Mouse (Mus musculus): ENCODE measurements around the gene Junb.

Gene Junb

GRCm38 (mm10) chr8:84978248-84978940 is at the start of gene Junb:
Gene Junb (minus strand): TSS chr8:84978718.
- peak; percentile 86 for DNase-seq (ENCODE audit: low spot score)

GRCm38 (mm10) chr8:85027922-85028321 is 49.4 kb upstream of the Junb start:
- no peak for DNase-seq (ENCODE audit: low spot score)

DNA sequence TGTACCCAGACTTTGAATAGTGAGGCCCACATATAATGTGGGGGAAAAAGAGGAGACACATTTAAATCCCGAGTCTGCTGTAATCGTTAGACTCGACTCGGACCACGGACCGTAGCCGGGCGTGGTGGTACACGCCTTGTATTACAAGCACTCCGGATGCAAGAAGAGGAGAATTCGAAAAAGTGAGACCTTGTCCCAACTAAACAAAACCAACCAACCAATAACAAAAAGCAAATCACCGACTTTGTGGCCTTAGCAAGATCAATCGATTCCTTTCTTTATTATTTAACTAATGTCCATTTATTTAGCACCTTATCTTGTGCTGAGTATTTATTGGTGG is 49.0 kb upstream of the Junb start:
- DNase-seq (ENCODE audit: low spot score): peak; percentile 32

DNA sequence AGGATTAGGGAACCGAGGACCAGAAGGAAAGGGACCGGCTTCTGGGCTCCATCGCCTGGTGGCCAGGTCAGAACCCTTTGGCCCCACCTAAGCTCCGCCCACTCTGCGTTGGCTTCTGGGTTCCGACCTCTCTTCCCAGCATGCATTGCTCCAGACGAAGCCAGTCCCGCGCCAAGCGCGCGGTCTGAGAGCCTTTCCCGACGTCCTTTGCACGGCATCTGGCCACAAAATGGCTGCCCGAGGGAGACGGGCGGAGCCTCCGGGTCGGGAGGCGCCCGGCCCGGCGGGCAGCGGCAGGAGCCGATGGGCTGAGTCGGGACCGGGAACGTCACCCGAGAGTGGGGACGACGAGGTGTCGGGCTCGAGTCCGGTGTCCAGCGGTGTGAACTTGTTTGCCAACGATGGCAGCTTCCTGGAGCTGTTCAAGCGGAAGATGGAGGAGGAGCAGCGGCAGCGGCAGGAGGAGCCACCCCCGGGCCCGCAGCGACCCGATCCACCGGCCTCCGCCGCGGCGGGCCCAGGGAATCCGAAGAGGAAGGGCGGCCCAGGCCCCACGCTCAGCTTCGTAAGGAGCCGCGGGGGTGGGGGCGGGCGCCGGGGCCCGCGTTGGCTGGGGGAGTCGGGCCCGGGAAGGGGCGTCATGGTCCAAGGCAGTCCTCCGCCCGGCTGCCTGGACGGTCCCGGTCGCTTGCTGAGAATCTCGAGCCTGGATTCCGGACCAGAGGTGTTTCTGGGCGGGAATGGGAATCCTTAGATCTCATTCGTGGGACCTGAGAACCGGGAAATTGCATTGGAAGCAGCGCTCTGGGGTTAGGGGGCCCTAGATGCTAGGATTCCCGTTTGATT is 48.4 kb upstream of the Junb start, which contains the start of gene Trir:
Trir (plus strand) TSS at position 154 of the 846 bp plus-strand sequence.
- DNase-seq (ENCODE audit: low spot score): peak; percentile 99

GRCm38 (mm10) chr8:85025098-85025932 is 46.8 kb upstream of the Junb start, which contains the start of gene Asna1:
Gene Asna1 (minus strand): TSS chr8:85025281.
- peak; percentile 95 for DNase-seq (ENCODE audit: low spot score)

- DNase-seq (ENCODE audit: low spot score): no peak
These were observed 45.3 kb upstream of the Junb start for GRCm38 (mm10) chr8:85023846-85024245.

- no peak for DNase-seq (ENCODE audit: low spot score)
These were observed 43.1 kb upstream of the Junb start for GRCm38 (mm10) chr8:85021514-85022055.

- DNase-seq (ENCODE audit: low spot score): no peak
These were observed 38.7 kb upstream of the Junb start for GRCm38 (mm10) chr8:85017209-85017608.

- no peak for DNase-seq (ENCODE audit: low spot score)
These were observed 38.2 kb upstream of the Junb start for GRCm38 (mm10) chr8:85016724-85017123.

- no peak for DNase-seq (ENCODE audit: low spot score)
These were observed 35.9 kb upstream of the Junb start, which contains the start of gene Best2 for GRCm38 (mm10) chr8:85014431-85014830. Gene Best2 (minus strand): TSS chr8:85014531.

DNA sequence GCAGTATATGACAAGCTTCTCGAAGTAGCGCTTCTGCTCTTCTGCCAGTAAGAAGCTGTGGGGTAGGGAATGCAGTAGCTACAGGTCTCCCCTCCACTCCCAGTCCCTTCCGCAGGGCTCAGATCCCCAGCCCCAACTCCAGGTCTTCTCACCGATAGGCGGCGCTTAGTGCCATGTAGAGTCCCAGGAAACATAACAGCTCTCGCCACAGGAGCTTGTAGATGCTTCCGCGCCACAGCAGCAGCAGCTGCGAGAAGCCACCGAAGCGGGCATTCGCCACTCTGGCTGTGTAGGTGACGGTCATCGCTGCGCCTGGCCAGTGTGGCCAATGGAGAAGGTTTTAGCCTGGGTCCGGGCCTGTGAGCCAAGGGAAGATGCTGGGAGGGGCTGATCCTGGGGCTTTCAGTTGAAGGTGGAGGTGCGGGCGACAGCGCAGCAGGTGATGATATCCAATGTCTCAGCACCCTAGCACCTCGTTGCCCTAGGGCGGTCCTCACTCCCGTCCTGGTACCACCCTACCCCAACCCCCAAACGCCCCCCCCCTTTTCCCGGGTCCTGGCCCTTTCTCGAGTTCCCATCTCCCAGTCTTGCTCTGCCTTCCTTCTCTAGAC is 34.8 kb upstream of the Junb start:
- DNase-seq (ENCODE audit: low spot score): peak; percentile 89

GRCm38 (mm10) chr8:85011242-85011641 is 32.7 kb upstream of the Junb start:
- DNase-seq (ENCODE audit: low spot score): no peak

GRCm38 (mm10) chr8:85007686-85008085 is 29.2 kb upstream of the Junb start:
- DNase-seq (ENCODE audit: low spot score): peak; percentile 39

DNA sequence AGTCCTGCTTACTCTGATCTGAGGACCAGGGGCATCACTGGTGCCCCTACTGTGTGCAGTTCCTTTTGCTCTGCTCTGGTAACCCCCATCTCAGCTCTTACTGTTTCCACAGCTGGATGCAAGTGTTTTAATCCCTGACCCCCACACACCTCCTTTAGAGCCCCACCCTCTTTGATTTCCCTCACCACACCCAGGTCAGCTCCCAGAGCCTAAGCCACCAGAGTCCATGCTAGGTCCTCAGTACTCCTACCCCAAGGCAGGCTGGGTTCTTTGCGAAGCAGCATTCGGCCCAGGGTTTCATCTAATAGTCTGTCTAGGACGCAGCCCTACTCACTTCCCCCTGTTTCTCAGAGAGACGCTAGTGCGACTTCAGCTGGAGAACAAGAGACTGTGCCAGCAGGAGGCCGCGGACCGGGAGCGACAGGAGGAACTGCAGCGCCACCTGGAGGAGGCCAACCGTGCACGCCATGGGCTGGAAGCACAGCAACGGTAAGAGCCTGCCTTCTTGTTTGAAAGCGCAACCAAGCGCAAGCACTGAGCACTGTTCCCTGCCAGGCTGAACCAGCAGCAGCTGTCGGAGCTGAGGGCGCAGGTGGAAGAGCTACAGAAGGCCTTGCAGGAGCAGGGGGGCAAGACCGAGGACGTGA is 19.3 kb upstream of the Junb start:
- peak; percentile 94 for DNase-seq (ENCODE audit: low spot score)

DNA sequence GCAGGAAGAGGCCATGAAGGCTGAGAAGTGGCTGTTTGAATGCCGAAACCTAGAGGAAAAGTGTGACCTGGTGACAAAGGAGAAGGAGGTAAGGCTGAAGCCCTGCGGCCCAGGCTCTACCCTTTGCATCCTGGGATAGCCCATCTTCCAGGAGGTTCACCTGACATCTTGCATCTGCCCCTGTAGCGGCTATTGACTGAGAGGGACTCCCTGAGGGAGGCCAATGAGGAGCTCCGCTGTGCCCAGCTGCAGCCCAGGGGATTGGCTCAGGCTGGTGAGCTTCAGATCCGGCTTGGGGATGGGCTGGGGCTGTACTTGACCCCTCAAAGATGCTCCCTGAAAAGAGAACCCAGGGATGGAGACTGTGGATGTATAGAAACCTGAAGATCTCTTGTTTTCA is 18.5 kb upstream of the Junb start:
- no peak for DNase-seq (ENCODE audit: low spot score)

GRCm38 (mm10) chr8:84995680-84996079 is 17.2 kb upstream of the Junb start:
- DNase-seq (ENCODE audit: low spot score): no peak

DNA sequence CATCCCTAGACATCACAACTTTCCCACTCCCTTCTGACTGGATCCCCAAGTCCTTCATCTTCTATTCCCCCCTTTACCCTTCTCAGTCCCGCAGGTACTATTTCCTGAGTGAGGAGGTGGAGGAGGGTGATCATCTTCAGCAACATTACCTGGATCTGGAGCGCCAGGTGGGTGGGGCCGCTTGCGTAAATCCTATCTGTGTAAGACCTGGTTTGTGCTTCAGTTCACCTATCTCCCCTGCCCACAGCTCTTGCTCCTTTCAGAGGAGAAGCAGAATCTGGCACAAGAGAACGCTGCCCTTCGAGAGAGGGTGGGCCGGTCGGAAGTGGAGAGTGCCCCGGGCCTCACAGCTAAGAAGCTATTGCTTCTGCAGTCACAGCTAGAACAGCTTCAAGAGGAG is 15.9 kb upstream of the Junb start:
- DNase-seq (ENCODE audit: low spot score): no peak

DNA sequence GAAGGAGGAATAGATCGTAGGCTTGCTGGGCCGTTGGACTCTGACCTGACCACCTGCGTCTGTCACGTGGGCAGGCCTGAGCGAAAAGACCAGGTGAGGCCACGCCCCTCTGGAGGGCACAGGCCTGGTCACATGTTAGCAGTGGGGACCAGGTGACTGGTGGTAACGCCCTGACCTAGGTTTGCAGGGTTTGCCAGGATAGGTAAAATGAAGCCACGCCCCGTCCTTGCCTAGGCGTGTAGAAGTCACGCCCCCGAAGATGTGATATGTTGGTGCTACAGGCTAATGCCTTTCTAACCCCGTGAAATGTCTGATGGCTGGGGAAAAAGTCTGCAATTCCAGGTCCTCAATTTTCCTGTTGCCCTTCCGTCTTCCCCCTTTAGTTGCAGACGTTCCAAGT is 12.3 kb upstream of the Junb start:
- DNase-seq (ENCODE audit: low spot score): peak; percentile 62

DNA sequence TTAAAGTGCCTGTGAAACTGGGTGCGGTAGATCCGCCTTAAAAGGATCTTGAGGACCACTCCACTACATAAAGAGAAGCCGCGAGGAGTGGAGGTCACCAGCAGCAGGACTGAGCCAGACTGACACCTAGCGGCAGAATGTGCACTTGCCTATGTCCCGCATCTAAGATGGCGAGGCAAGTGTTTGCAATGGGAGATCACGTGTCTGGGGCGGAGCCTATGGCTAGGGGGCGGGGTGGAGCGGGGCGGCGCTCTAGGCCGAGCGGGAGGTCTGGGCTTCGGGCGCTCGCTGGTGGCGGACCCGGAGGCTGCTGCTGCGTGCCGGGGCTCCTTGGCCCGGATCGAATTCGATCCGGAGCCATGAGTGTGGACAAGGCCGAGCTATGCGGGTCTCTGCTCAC is 11.8 kb upstream of the Junb start, which contains the start of gene Hook2:
Hook2 (plus strand) TSS at position 255 of the 400 bp plus-strand sequence.
- DNase-seq (ENCODE audit: low spot score): peak; percentile 99

DNA sequence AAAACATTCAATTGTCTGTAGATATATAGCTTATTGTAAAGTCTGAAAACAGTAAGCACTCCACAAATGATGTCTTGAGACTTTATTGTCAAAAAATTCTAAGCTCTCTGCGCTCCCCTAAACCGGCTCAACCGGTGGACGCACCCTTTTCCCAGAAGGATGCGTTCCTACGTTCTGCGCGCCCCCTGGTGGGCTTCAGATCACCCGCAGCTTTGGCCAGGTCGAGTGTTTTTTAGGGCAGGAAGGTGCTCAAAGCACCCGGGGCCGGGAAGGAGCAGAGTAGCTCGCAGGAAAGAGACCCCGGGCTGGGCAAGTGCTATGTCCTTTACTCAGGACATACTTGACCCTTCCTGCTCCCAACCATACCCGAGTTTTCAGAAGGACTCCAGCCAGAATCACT is 11.3 kb upstream of the Junb start:
- peak; percentile 95 for DNase-seq (ENCODE audit: low spot score)

- peak; percentile 44 for DNase-seq (ENCODE audit: low spot score)
These were observed 10.8 kb upstream of the Junb start for GRCm38 (mm10) chr8:84989311-84989731.

Measured in embryo, embryonic 10.5 days (tissue).